Mouse (Mus musculus) thymus, adult 2 months (tissue): ENCODE data around the gene Itpripl2.

Source experiments
- CTCF ChIP-seq: fragments of 200-500 bp; IDR thresholded peaks from 2 replicates; pipeline ENCODE4 v1.5.1; 2012; ENCODE audit warnings: mild to moderate bottlenecking, control low read depth, low read length, moderate library complexity, borderline replicate concordance; ENCODE audit not compliant: control insufficient read depth, poor library complexity, insufficient read depth; ENCODE audit errors: extremely low read depth
- POLR2A ChIP-seq: fragments of 200-500 bp; IDR thresholded peaks from 2 replicates; pipeline ENCODE4 v1.6.1; 2012; ENCODE audit warnings: mild to moderate bottlenecking, low read length, control low read depth, moderate library complexity; ENCODE audit not compliant: control insufficient read depth, poor library complexity, insufficient read depth; ENCODE audit errors: extremely low read depth

DNA sequence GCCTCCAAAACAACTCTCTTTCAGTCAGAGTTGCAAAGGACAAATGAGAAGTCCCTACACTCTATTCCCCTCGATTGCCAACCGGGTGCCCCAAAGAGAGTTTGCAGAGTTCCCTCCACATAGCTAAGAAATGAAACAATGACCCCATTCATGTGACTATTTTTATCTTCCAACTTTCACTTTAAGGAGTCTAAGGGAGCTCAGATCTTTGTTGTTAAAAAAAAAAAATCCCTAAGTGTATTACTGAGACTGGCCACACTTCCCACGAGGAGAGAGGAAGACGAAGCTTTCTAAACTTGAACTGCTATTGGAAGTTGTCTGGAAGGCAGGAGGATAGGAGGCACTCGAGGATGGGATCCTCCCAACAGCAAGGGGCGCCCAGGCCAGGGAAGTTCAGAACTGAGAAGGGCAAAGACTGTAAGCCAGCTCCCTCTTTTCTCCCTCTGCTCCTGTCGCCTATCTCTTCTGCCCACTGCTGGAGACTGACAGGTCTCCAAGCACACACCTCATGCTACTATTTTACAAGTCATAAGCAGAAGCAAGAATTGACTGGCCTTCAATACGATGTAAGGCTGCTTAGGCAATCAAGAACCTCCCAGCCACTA lies 3.6 kb downstream of the Itpripl2 start:
- TF ChIP-seq POLR2A: no peak
- TF ChIP-seq CTCF: no peak
